Mouse (Mus musculus): ENCODE measurements around the gene Arl14.
"Not testable (repeated sequence)": the region's sequence is repeated elsewhere in the genome, so short reads cannot be mapped to it uniquely, and the experiment has no call there.

The Arl14 gene

GRCm38 (mm10) chr3:69214566-69214965, 7.7 kb upstream of the Arl14 start:
- DNase-seq: no peak

GRCm38 (mm10) chr3:69222502-69222900, 282 bp downstream of the Arl14 start:
- no peak for DNase-seq

- DNase-seq: no peak
Observed at GRCm38 (mm10) chr3:69222987-69223386, 768 bp downstream of the Arl14 start.

GRCm38 (mm10) chr3:69223666-69224065, 1.4 kb downstream of the Arl14 start:
- peak in 1 of 2 experiments; percentile 15 for DNase-seq

GRCm38 (mm10) chr3:69225019-69225418, 2.8 kb downstream of the Arl14 start:
- DNase-seq: no peak

- no peak for DNase-seq
Observed at GRCm38 (mm10) chr3:69226496-69226895, 4.3 kb downstream of the Arl14 start.

- DNase-seq: no peak
Observed at GRCm38 (mm10) chr3:69228002-69228401, 5.8 kb downstream of the Arl14 start.

GRCm38 (mm10) chr3:69231522-69232138, 9.4 kb downstream of the Arl14 start:
- DNase-seq: no peak

GRCm38 (mm10) chr3:69233552-69234189, 11.5 kb downstream of the Arl14 start:
- not testable (repeated sequence) for DNase-seq

- DNase-seq: no peak
Observed at GRCm38 (mm10) chr3:69234525-69234924, 12.3 kb downstream of the Arl14 start.

- no peak for DNase-seq
Observed at GRCm38 (mm10) chr3:69235806-69236205, 13.6 kb downstream of the Arl14 start.

- DNase-seq: no peak
Observed at GRCm38 (mm10) chr3:69236491-69236890, 14.3 kb downstream of the Arl14 start.

GRCm38 (mm10) chr3:69238141-69238851, 16.1 kb downstream of the Arl14 start:
- peak; percentile 39 to 62 for DNase-seq

- no peak for DNase-seq
Observed at GRCm38 (mm10) chr3:69239246-69239645, 17.0 kb downstream of the Arl14 start.

- no peak for DNase-seq
Observed at GRCm38 (mm10) chr3:69241020-69241419, 18.8 kb downstream of the Arl14 start.

- DNase-seq: no peak
Observed at GRCm38 (mm10) chr3:69253096-69253866, 31.1 kb downstream of the Arl14 start.

GRCm38 (mm10) chr3:69254676-69255075, 32.5 kb downstream of the Arl14 start:
- no peak for DNase-seq

- DNase-seq: no peak
Observed at GRCm38 (mm10) chr3:69257049-69257699, 35.0 kb downstream of the Arl14 start.

- no peak for DNase-seq
Observed at GRCm38 (mm10) chr3:69263010-69263643, 40.9 kb downstream of the Arl14 start.

GRCm38 (mm10) chr3:69264299-69264698, 42.1 kb downstream of the Arl14 start:
- not testable (repeated sequence) for DNase-seq

- no peak for DNase-seq
Observed at GRCm38 (mm10) chr3:69271812-69272211, 49.6 kb downstream of the Arl14 start.

All from thymus, postnatal 36 days (tissue).